Mouse (Mus musculus): ENCODE data around the gene Vwa5a. TPM values are rescaled to one million over a fixed set of nuclear protein-coding genes. Genes with fewer than 3 reads are reported as not detected.
A peak's percentile ranks its signal among the peaks of the same experiment; 100 is the strongest.

Gene Vwa5a
- 16.3 and 16.4 TPM in 2 replicates for polyA plus RNA-seq (2016; fragmentation: Nextera tagmentation; extraction: Ambion mirVana)

DNA sequence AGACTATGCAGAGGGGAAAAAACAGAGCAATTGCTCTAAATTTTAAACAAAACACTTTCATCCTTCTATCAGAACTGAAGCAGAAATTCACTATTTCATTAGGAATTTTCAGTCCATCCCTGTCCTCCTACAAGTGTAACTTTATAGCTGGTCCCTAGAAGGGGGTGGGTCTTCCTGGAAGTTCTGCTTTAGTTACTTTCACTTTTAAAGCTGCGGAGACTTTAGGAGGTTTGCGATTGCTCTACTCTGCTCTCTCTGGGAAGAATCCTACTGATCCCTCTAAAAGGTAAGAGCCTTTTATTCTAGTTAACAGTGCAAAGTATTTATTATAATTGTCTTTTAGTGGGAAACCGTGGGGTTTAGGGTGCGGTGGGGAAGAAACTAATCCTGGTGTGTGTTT lies at the start of gene Vwa5a:
Gene Vwa5a, plus strand, starts transcription at position 167 of the 400 bp plus-strand sequence.
- Histone ChIP-seq H3K9me3 (no peaks in the 10 kb centered on the region), H3K27me3 (no peaks in the 10 kb centered on the region), H3K9ac (peak within 1 kb of the TSS; percentile 40), H3K36me3 (peaks cover 2% of the 10 kb centered on the region; the same call in 1 of the 2 replicates), H3K27ac (peak within 1 kb of the TSS; percentile 9), H3K4me2 (replicated peaks) (peak within 1 kb of the TSS; percentile 61), H3K4me1 (peaks cover 9% of the 10 kb centered on the region; the same call in 1 of the 2 replicates), H3K4me3 (peak within 1 kb of the TSS; percentile 44)
- 1% methylated on average over 4 of the region's 4 CpGs for WGBS
- ATAC-seq (ENCODE audit: insufficient number of reproducible peaks, insufficient read depth, low FRiP score, low TSS enrichment): no peak

DNA sequence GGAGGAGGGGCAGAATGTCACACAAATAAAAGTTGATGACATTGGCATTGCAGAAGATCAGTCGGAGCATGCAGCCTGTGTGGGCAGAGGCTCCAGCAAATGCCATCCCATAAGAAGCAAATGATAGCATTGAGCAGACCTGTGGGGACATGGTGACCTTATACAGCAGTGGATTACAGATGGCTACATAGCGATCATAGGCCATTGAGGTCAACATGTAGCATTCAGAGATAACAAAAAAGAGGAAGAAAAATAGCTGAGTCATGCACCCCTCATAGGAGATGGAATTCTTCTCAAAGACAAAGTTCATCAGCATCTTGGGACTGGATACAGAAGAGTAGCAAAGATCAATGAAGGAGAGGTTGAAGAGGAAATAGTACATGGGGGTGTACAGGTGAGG lies 45.2 kb upstream of the Vwa5a start:
- H3K27me3 ChIP-seq: no peaks in the 10 kb centered on the region
- H3K9ac ChIP-seq: no peak overlapping the region
- ATAC-seq (ENCODE audit: insufficient number of reproducible peaks, insufficient read depth, low FRiP score, low TSS enrichment): no peak
- no peaks in the 10 kb centered on the region for H3K36me3 ChIP-seq
- H3K4me3 ChIP-seq: no peak overlapping the region
- no peak overlapping the region for H3K4me2 ChIP-seq (replicated peaks)
- H3K27ac ChIP-seq: no peak overlapping the region
- no peaks in the 10 kb centered on the region for H3K4me1 ChIP-seq
- WGBS: 84% methylated on average over 2 of the region's 2 CpGs
- no peaks in the 10 kb centered on the region for H3K9me3 ChIP-seq

GRCm38 (mm10) chr9:38674501-38674900 lies 43.6 kb upstream of the Vwa5a start, which contains the start of gene Olfr918:
Gene Olfr918 (minus strand): TSS chr9:38674601.
- no peaks in the 10 kb centered on the region for H3K9me3 ChIP-seq
- no peak within 1 kb of the TSS for H3K4me2 ChIP-seq (replicated peaks)
- no peaks in the 10 kb centered on the region for H3K4me1 ChIP-seq
- H3K36me3 ChIP-seq: no peaks in the 10 kb centered on the region
- H3K27me3 ChIP-seq: no peaks in the 10 kb centered on the region
- 88% methylated on average over 2 of the region's 2 CpGs for WGBS
- ATAC-seq (ENCODE audit: insufficient number of reproducible peaks, insufficient read depth, low FRiP score, low TSS enrichment): no peak
- no peak within 1 kb of the TSS for H3K27ac ChIP-seq
- no peak within 1 kb of the TSS for H3K4me3 ChIP-seq
- H3K9ac ChIP-seq: no peak within 1 kb of the TSS

GRCm38 (mm10) chr9:38718927-38719441 lies 916 bp downstream of the Vwa5a start:
- Histone ChIP-seq H3K36me3 (peaks cover 7% of the 10 kb centered on the region; the same call in 1 of the 2 replicates), H3K4me1 (peaks cover 9% of the 10 kb centered on the region; the same call in 1 of the 2 replicates), H3K27me3 (no peaks in the 10 kb centered on the region), H3K4me2 (replicated peaks) (peak overlapping the region; percentile 61), H3K9me3 (no peaks in the 10 kb centered on the region), H3K9ac (peak overlapping the region; percentile 40; the same call in 1 of the 2 replicates), H3K27ac (peak overlapping the region; percentile 9), H3K4me3 (peak overlapping the region; percentile 44)
- ATAC-seq (ENCODE audit: insufficient number of reproducible peaks, insufficient read depth, low FRiP score, low TSS enrichment): peak; percentile 81; the same call in 1 of the 2 replicates
- 6% methylated on average over 3 of the region's 3 CpGs for WGBS

DNA sequence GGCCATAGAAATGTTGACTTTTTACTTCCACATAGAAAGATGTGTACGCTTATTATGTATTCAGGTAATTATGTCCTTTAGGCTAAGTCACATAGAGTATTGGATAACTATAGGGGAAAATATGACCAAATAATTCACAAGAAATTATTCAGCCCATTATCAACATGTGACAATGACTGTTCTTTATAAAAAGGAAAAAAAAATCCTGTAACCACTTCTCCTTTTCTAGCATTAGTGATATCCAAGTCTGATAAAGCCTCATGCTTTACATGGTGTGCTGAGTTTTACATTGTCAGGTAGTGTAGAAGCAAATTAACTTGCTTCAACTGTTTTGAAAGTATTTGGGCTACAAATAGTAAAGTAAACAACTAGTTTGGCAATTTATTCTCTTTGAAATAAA lies 6.0 kb downstream of the Vwa5a start:
- Histone ChIP-seq H3K4me3 (no peak overlapping the region), H3K27ac (no peak overlapping the region), H3K4me1 (peaks cover 6% of the 10 kb centered on the region; the same call in 1 of the 2 replicates), H3K4me2 (replicated peaks) (no peak overlapping the region), H3K9ac (no peak overlapping the region), H3K27me3 (no peaks in the 10 kb centered on the region), H3K36me3 (peaks cover 7% of the 10 kb centered on the region; the same call in 1 of the 2 replicates), H3K9me3 (no peaks in the 10 kb centered on the region)
- ATAC-seq (ENCODE audit: insufficient number of reproducible peaks, insufficient read depth, low FRiP score, low TSS enrichment): no peak
- 87% methylated on average over 1 of the region's 1 CpGs for WGBS

DNA sequence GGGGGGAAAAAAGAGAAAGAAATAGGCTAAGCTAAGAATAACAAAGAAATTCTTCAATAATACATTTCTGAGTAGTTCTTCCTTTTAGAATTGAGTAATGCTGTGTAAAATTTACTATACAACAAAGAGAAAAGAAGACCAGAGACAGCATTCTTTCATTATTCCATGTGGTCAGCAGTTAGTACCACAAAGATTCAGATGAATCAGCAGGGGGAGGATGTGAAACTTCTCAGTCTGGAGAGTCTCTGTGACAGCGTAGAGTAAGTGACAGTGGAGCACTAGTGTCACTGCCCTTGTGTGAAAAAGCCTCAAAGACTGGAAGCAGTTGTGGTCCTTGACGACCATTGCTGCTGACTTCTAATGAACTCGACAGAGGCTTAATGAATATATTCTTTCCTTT lies 10.2 kb downstream of the Vwa5a start:
- H3K36me3 ChIP-seq: peaks cover 4% of the 10 kb centered on the region; the same call in 1 of the 2 replicates
- H3K4me3 ChIP-seq: no peak overlapping the region
- WGBS: 82% methylated on average over 3 of the region's 3 CpGs
- no peaks in the 10 kb centered on the region for H3K27me3 ChIP-seq
- no peak overlapping the region for H3K9ac ChIP-seq
- no peaks in the 10 kb centered on the region for H3K4me1 ChIP-seq
- no peak overlapping the region for H3K4me2 ChIP-seq (replicated peaks)
- ATAC-seq (ENCODE audit: insufficient number of reproducible peaks, insufficient read depth, low FRiP score, low TSS enrichment): no peak
- no peaks in the 10 kb centered on the region for H3K9me3 ChIP-seq
- H3K27ac ChIP-seq: no peak overlapping the region

DNA sequence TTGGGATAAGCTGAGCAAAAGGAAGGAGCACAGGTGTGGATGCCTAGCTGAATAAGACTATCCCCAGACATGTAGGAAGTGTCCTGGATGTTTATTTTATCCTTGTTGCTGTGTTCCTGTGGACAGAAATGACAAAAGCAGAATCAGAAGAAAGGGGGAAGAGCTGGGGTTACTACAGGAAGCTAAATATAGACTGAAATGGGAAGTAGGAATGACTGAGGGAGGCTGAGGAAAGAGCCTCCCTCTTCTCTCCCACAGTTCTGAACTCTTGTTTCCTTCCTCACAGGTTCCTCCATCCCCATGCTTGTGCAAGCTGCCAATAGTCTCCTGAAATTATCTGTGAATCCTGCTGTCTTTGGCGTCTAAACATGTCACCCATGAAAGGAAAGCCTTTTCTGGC lies 23.3 kb downstream of the Vwa5a start:
- Histone ChIP-seq H3K27me3 (no peaks in the 10 kb centered on the region), H3K9me3 (no peaks in the 10 kb centered on the region), H3K4me1 (no peaks in the 10 kb centered on the region), H3K9ac (no peak overlapping the region), H3K4me2 (replicated peaks) (no peak overlapping the region), H3K27ac (no peak overlapping the region), H3K36me3 (0 out of 2 replicates have a peak, but pooled peaks cover 5% of the 10 kb centered on the region), H3K4me3 (no peak overlapping the region)
- WGBS: 96% methylated on average over 1 of the region's 1 CpGs
- no peak for ATAC-seq (ENCODE audit: insufficient number of reproducible peaks, insufficient read depth, low FRiP score, low TSS enrichment)

DNA sequence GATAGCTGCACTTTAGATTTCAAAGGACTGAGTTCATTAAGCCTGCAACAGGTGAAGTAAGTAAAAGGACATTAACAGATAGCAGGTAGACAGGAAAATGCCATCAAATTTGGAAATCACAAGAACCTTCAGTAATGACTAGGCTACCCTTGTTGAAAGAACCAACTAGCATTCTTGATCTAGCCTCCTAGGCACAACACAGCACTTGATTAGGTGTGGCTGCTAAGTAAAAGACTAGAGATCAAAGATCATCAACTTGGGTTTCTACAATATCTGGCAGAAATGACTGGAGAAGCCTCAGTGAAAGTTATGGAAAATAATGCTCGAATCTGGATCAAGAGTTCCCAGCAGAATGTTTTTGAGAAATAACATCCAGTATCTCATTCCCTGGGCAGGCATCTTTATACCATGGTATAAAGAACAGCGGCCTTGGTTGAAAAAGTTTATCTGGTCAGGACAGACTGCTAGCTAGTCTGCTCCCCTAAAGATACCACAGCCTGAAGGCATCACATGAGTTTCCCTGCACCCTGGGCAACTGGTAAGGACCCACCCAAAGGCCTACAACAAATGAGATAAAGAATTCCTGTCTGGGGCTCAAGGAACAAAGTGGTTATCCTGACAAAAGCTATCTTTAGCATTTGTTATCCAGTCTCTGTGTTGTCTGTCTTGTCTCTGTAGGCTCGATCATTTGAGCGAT lies 26.7 kb downstream of the Vwa5a start:
- no peak overlapping the region for H3K4me2 ChIP-seq (replicated peaks)
- no peaks in the 10 kb centered on the region for H3K9me3 ChIP-seq
- no peak overlapping the region for H3K27ac ChIP-seq
- H3K9ac ChIP-seq: no peak overlapping the region
- ATAC-seq (ENCODE audit: insufficient number of reproducible peaks, insufficient read depth, low FRiP score, low TSS enrichment): no peak
- H3K36me3 ChIP-seq: no peaks in the 10 kb centered on the region
- no peak overlapping the region for H3K4me3 ChIP-seq
- 93% methylated on average over 4 of the region's 4 CpGs for WGBS
- H3K27me3 ChIP-seq: no peaks in the 10 kb centered on the region
- no peaks in the 10 kb centered on the region for H3K4me1 ChIP-seq

DNA sequence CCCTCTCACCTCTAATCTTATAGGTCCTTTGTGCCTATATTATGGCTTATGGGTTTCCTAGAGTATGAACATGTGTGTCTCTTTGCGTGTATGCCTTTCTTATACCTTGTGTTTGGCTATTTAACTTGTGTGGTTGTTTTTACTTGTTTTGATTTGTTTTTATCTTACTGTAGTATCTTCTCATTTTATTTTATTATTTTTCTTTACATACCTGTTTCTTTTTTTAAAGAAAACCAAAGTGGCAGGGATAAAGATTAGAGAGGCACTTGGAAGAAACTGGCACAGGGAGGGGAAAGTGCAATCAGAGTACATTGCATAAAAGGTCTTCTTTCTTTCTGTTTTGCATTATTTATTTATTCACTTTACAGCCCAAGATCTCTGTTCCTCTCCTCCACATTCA lies 33.9 kb downstream of the Vwa5a start, which contains the start of gene Olfr920:
Gene Olfr920, plus strand, starts transcription at position 301 of the 400 bp plus-strand sequence.
- H3K9ac ChIP-seq: no peak within 1 kb of the TSS
- H3K9me3 ChIP-seq: no peaks in the 10 kb centered on the region
- no peak within 1 kb of the TSS for H3K27ac ChIP-seq
- H3K4me2 ChIP-seq (replicated peaks): no peak within 1 kb of the TSS
- H3K4me3 ChIP-seq: no peak within 1 kb of the TSS
- H3K36me3 ChIP-seq: no peaks in the 10 kb centered on the region
- 95% methylated on average over 1 of the region's 1 CpGs for WGBS
- no peaks in the 10 kb centered on the region for H3K4me1 ChIP-seq
- H3K27me3 ChIP-seq: no peaks in the 10 kb centered on the region
- no peak for ATAC-seq (ENCODE audit: insufficient number of reproducible peaks, insufficient read depth, low FRiP score, low TSS enrichment)

DNA sequence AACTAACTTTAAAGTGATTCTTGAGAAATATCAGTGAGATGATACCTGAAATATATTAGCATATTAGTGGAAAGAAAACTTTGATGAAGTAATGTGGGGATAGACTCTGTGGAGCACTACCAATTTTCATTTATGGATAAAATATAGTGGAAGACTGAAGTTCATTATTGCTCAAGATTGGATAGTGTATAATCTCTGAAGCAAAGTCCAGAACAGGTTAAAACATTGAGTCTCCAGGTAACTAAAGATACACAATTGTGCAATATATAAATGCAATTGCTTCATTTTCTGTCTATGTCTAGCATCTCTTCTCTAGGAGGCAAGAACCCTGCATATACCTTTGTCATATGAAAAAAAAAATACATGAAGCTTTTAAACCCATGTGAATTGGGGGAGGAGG lies 54.7 kb downstream of the Vwa5a start, which contains the start of gene Olfr921:
Gene Olfr921, plus strand, starts transcription at position 301 of the 400 bp plus-strand sequence.
- no peak for ATAC-seq (ENCODE audit: insufficient number of reproducible peaks, insufficient read depth, low FRiP score, low TSS enrichment)
- Histone ChIP-seq H3K36me3 (no peaks in the 10 kb centered on the region), H3K27me3 (no peaks in the 10 kb centered on the region), H3K4me2 (replicated peaks) (no peak within 1 kb of the TSS), H3K9me3 (no peaks in the 10 kb centered on the region), H3K9ac (no peak within 1 kb of the TSS), H3K4me1 (no peaks in the 10 kb centered on the region), H3K27ac (no peak within 1 kb of the TSS), H3K4me3 (no peak within 1 kb of the TSS)

DNA sequence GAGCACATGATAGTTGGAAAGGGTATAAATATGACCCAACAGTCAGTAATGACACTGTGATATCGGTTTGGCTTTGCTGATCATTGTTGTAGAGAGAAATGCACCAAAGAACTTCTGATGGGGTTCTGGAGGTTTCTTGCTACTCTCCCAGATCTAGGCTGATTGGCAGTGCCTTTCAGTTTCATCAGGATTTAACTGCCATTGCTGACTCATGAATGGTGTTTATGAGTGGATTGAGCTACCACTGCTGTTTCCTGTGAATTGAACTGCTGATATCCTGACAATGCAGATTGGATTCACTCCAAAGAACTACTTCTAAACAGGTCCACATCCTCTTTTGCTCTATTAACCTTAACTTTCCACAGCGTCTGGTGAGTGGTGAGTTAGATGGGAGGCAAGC lies 74.6 kb downstream of the Vwa5a start:
- Histone ChIP-seq H3K27me3 (no peaks in the 10 kb centered on the region), H3K36me3 (no peaks in the 10 kb centered on the region), H3K4me1 (no peaks in the 10 kb centered on the region), H3K9me3 (no peaks in the 10 kb centered on the region), H3K9ac (no peak overlapping the region), H3K4me2 (replicated peaks) (no peak overlapping the region), H3K4me3 (no peak overlapping the region), H3K27ac (no peak overlapping the region)
- 85% methylated on average over 2 of the region's 2 CpGs for WGBS
- ATAC-seq (ENCODE audit: insufficient number of reproducible peaks, insufficient read depth, low FRiP score, low TSS enrichment): no peak
